Mouse (Mus musculus) C2C12 (cell line): ENCODE data around the gene 2510009E07Rik. TPM values are rescaled to one million over a fixed set of nuclear protein-coding genes. Genes with fewer than 3 reads are reported as not detected.

Source experiments
- H3K27me3 ChIP-seq: one replicate; pipeline ENCODE4 v1.6.1; 2011; ENCODE audit not compliant: control insufficient read depth, insufficient read depth, insufficient read length
- H3K36me3 ChIP-seq: one replicate; pipeline ENCODE4 v1.6.1; 2011; ENCODE audit not compliant: control insufficient read depth, insufficient read depth
- H3K4me3 ChIP-seq: one replicate; pipeline ENCODE4 v1.5.1; 2011; ENCODE audit warnings: mild to moderate bottlenecking, control low read depth; ENCODE audit not compliant: poor library complexity, insufficient read depth, severe bottlenecking
- H3K79me2 ChIP-seq: one replicate; pipeline ENCODE4 v1.6.1; 2011; ENCODE audit not compliant: control insufficient read depth, insufficient read depth
- H3K79me3 ChIP-seq: one replicate; pipeline ENCODE4 v1.6.1; 2011; ENCODE audit warnings: low read depth, control low read depth
- H3ac ChIP-seq: one replicate; pipeline ENCODE3; 2011; ENCODE audit warnings: low read depth; ENCODE audit not compliant: control insufficient read depth, insufficient read length
- CEBPB ChIP-seq: IDR thresholded peaks from one replicate; pipeline ENCODE4 v1.6.1; 2011; ENCODE audit warnings: low read depth, mild to moderate bottlenecking, control low read depth, moderate library complexity
- CTCF ChIP-seq: IDR thresholded peaks from one replicate; pipeline ENCODE4 v1.5.1; 2011; ENCODE audit not compliant: control insufficient read depth, insufficient read depth, insufficient read length
- FOSL1 ChIP-seq: IDR thresholded peaks from one replicate; pipeline ENCODE4 v1.8.0; 2011; ENCODE audit warnings: mild to moderate bottlenecking, low read length; ENCODE audit not compliant: poor library complexity, insufficient read depth, severe bottlenecking
- MAX ChIP-seq: IDR thresholded peaks from one replicate; pipeline ENCODE4 v1.6.1; 2011; ENCODE audit warnings: mild to moderate bottlenecking, control low read depth
- MYOD1 ChIP-seq: IDR thresholded peaks from one replicate; pipeline ENCODE4 v1.6.1; 2011; ENCODE audit warnings: low read depth; ENCODE audit not compliant: control insufficient read depth, insufficient read length
- MYOG ChIP-seq: IDR thresholded peaks from one replicate; pipeline ENCODE4 v1.6.1; 2011; ENCODE audit not compliant: control insufficient read depth, insufficient read length; ENCODE audit errors: extremely low read depth
- USF1 ChIP-seq: IDR thresholded peaks from one replicate; pipeline ENCODE4 v1.6.1; 2011; ENCODE audit warnings: low read depth, mild to moderate bottlenecking, control low read depth, moderate library complexity
- polyA plus RNA-seq: library from polyadenylated mRNA; unstranded; fragments of >200 nt; fragmentation: generic; extraction: Trizol; gene quantifications from one replicate; pipeline ENCODE4 v1.2.1, GENCODE M21; 2012; ENCODE audit warnings: missing spikeins

2510009E07Rik gene
- polyA plus RNA-seq, 1 experiment: 6.0 TPM

DNA sequence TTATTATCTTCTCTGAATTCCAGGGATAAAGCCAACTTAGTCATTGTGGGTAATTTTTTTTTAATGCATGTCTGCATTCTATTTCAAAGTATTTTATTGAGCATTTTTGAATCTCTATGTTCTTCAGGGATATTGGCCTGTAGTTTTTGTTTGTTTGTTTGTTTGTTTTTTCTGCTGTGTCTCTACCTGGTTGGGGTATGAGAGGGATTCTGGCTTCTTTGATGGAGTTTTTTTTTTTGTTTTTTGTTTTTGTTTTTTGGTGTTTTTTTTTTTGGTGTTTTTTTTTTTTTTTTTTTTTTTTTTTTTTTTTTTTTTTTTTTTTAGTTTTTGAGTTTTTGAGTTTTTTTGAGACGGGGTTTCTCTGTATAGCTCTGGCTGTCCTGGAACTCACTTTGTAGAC lies 41.2 kb upstream of the 2510009E07Rik start:
- H3K36me3 ChIP-seq: no peaks in the 10 kb centered on the region
- H3K27me3 ChIP-seq: peaks cover 8% of the 10 kb centered on the region
- no peaks in the 10 kb centered on the region for H3K79me3 ChIP-seq
- TF ChIP-seq MYOD1: no peak
- no peak for TF ChIP-seq CTCF
- H3K4me3 ChIP-seq: no peak overlapping the region
- no peak overlapping the region for H3ac ChIP-seq
- H3K79me2 ChIP-seq: no peaks in the 10 kb centered on the region

DNA sequence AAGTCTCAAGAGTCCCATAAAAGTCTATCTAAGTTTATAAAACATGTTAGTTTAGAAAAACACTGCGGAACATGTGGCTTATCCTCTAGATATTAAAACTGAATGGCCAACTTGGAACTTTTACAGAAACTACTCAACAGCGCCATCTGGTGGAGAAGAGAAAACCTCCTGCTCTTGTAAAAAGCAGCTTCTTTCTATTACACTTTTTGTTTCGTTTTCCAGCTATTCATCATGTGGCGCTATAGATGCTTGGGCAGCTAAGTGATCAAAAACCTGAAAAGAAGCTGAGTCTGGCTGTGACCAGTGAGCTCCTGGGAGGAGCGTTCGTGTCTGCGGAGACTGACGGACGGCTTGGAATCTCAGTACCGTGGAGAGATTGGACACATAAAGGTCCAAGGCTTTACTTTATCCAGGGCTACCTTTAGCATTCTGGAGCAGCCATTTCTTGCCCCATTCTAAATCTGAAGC lies 33.5 kb upstream of the 2510009E07Rik start:
- TF ChIP-seq MYOD1 (no peak), USF1 (peak; percentile 1)
- H3K36me3 ChIP-seq: no peaks in the 10 kb centered on the region
- no peaks in the 10 kb centered on the region for H3K79me2 ChIP-seq
- peak overlapping the region; percentile 49 for H3ac ChIP-seq
- H3K79me3 ChIP-seq: no peaks in the 10 kb centered on the region
- peaks cover 17% of the 10 kb centered on the region for H3K27me3 ChIP-seq
- no peak overlapping the region for H3K4me3 ChIP-seq

DNA sequence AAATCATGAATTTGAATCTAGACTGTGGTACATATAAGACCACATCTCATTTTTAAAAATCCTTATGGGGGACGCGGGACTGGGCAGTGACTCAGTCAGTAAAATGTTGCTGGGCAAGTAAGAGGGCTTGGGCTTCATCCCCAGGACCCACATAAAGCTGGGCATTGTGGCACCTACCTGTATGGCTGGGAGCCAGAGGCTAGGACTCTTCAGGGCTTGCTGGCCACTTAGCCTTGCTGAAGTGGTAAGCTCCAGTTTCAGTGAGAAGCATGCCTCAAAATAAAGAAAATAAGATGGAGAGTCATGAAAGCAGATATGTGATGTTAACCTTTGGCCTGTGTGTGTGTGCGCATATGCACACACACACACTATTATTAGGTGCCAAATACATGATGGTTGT lies 33.0 kb upstream of the 2510009E07Rik start:
- Histone ChIP-seq H3K79me3 (no peaks in the 10 kb centered on the region), H3K79me2 (no peaks in the 10 kb centered on the region), H3K36me3 (no peaks in the 10 kb centered on the region), H3K27me3 (peaks cover 17% of the 10 kb centered on the region), H3ac (no peak overlapping the region), H3K4me3 (no peak overlapping the region)
- TF ChIP-seq FOSL1 (no peak), USF1 (no peak), CTCF (no peak), MYOG (no peak), MAX (no peak), MYOD1 (no peak), CEBPB (no peak)

DNA sequence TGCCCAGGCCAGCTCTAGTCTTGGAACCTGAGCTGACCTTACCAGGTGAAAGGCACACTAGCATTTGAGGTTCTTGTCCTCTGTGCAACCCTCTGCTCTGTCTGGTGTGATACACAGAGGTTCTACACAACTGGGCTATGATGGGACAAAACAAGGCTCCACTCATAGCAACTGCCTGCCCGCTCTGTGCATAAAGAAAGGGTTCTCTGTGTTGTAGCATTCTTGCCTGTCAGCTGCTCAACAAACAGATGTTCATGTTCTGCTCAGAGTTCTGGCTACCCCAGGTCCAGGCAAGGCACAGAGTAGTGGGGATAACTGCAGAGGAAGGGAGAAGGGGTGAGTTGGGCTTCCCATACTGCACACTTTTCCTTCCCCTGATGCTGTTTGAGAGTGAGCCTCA lies 29.8 kb upstream of the 2510009E07Rik start:
- Histone ChIP-seq H3K27me3 (peaks cover 7% of the 10 kb centered on the region), H3K4me3 (no peak overlapping the region), H3K36me3 (no peaks in the 10 kb centered on the region), H3K79me2 (no peaks in the 10 kb centered on the region), H3K79me3 (no peaks in the 10 kb centered on the region), H3ac (no peak overlapping the region)
- TF ChIP-seq FOSL1 (no peak), CTCF (no peak), MAX (no peak), CEBPB (no peak), MYOG (no peak), MYOD1 (no peak), USF1 (no peak)

DNA sequence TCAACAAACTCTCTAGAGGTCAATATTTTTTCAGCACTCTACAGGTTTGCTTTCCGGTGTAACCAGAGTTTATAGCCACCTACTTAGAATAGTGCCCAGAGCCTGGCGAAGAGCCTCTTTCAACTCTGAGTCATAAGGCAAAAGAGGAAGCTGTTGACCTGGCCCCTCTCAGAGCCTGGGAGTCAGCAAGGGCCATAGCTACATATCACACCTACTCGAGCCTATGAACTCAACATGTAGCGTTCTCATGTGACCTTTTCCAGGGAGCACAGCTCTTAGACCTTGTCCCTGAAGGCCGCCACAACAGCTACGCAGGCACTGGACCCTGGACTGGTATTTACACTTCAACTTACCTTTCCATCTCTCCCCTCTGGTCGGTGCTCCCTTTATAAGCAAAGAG lies 25.3 kb upstream of the 2510009E07Rik start:
- H3K36me3 ChIP-seq: no peaks in the 10 kb centered on the region
- H3K4me3 ChIP-seq: no peak overlapping the region
- H3K79me2 ChIP-seq: no peaks in the 10 kb centered on the region
- TF ChIP-seq CEBPB: no peak
- no peak for TF ChIP-seq USF1
- no peak for TF ChIP-seq MYOG
- no peak for TF ChIP-seq CTCF
- TF ChIP-seq MAX: no peak
- TF ChIP-seq MYOD1: no peak
- TF ChIP-seq FOSL1: no peak
- no peak overlapping the region for H3ac ChIP-seq
- H3K79me3 ChIP-seq: no peaks in the 10 kb centered on the region
- peaks cover 7% of the 10 kb centered on the region for H3K27me3 ChIP-seq

DNA sequence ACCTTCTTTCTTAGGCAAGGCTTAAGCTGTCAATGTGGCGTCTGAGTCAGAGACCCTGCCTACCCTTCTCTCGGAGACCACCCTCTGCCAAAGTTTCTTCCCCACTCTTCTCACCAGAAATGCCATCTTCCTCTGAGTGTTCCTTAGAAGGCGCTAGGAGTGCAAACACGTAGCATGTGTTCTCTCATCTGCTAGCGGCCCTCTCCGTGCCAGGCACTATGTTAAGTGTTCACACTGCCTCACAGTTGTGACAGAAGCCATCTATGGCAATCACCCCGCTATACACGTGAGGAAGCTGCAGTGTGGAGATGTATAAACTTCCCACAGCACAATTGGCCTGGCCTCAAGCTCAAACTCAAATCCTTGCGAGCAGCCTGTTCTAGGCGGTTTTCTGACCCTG lies 20.1 kb upstream of the 2510009E07Rik start:
- no peaks in the 10 kb centered on the region for H3K36me3 ChIP-seq
- no peaks in the 10 kb centered on the region for H3K27me3 ChIP-seq
- no peak overlapping the region for H3K4me3 ChIP-seq
- no peak overlapping the region for H3ac ChIP-seq
- H3K79me3 ChIP-seq: no peaks in the 10 kb centered on the region
- TF ChIP-seq FOSL1 (no peak), CTCF (no peak), MYOD1 (no peak), CEBPB (no peak), USF1 (no peak), MYOG (no peak)
- no peaks in the 10 kb centered on the region for H3K79me2 ChIP-seq

DNA sequence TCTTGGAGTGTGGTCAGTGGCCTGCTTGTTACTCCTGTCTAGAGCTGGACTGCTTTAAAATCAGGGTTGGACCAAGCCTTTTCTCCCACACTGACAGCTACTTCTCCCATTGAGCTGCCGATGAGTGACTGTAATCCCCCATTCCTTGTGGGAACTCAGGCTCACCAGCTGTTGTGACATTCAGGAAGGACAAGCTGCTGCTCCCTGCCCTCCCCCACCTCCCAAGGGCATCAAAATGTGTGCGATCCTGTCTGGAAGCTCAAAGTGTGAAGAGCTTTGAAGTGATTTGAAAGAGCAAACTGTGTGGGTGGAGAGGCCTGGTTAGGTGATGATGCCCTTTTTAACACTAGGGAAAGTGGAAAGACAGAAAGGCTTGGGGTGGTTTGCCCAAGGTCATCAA lies 15.9 kb upstream of the 2510009E07Rik start:
- Histone ChIP-seq H3K27me3 (no peaks in the 10 kb centered on the region), H3K4me3 (no peak overlapping the region), H3ac (no peak overlapping the region), H3K36me3 (no peaks in the 10 kb centered on the region), H3K79me2 (no peaks in the 10 kb centered on the region), H3K79me3 (no peaks in the 10 kb centered on the region)
- TF ChIP-seq USF1 (no peak), MAX (no peak), FOSL1 (no peak), CEBPB (no peak), CTCF (no peak)
